Mouse (Mus musculus) heart, embryonic 15.5 days (tissue): ENCODE data around the gene Dram1. TPM values are rescaled to one million over a fixed set of nuclear protein-coding genes. Genes with fewer than 3 reads are reported as not detected.

ENCODE experiments used
- ATAC-seq: fragments of 200-750 bp; cut with Nextera tagmentation; replicated peaks from 2 replicates; pipeline ENCODE4 v1.8.0; 2017; ENCODE audit warnings: low read depth, moderate TSS enrichment; ENCODE audit not compliant: insufficient number of reproducible peaks, insufficient read depth, low FRiP score
- H3K27ac ChIP-seq: fragments of 300-500 bp; sonication (generic); 2 replicates; pipeline ENCODE4 v1.5.1; 2015; ENCODE audit warnings: mild to moderate bottlenecking, inconsistent platforms
- H3K27me3 ChIP-seq: fragments of 300-500 bp; sonication (generic); 2 replicates; pipeline ENCODE4 v1.6.1; 2015; ENCODE audit warnings: inconsistent platforms
- H3K36me3 ChIP-seq: fragments of 300-500 bp; sonication (generic); 2 replicates; pipeline ENCODE4 v1.6.1; 2015; ENCODE audit warnings: mild to moderate bottlenecking, inconsistent platforms
- H3K4me1 ChIP-seq: fragments of 300-500 bp; sonication (generic); replicated peaks from 2 replicates; pipeline ENCODE4 v1.6.1; 2015; ENCODE audit warnings: inconsistent platforms
- H3K4me2 ChIP-seq: fragments of 300-500 bp; sonication (generic); 2 replicates; pipeline ENCODE4 v1.6.1; 2015; ENCODE audit warnings: inconsistent platforms, mild to moderate bottlenecking, moderate library complexity
- H3K4me3 ChIP-seq: fragments of 300-500 bp; sonication (generic); 2 replicates; pipeline ENCODE4 v1.5.1; 2015; ENCODE audit warnings: mild to moderate bottlenecking, inconsistent platforms
- H3K9ac ChIP-seq: fragments of 300-500 bp; sonication (generic); 2 replicates; pipeline ENCODE4 v1.6.1; 2015; ENCODE audit warnings: mild to moderate bottlenecking, inconsistent platforms
- H3K9me3 ChIP-seq: fragments of 300-500 bp; sonication (generic); replicated peaks from 2 replicates; pipeline ENCODE4 v1.6.1; 2016; ENCODE audit warnings: inconsistent platforms
- WGBS: fragments of 180-500 bp; shearing (Covaris S2); methylation state at CpG from one replicate; pipeline ENCODE4 v1.1.7; 2015; ENCODE audit warnings: mixed read lengths; 5-methylcytosine and 5-hydroxymethylcytosine counted together
- polyA plus RNA-seq: library from polyadenylated mRNA; unstranded; fragments of >200 nt; fragmentation: Nextera tagmentation; extraction: Ambion mirVana; gene quantifications from 2 replicates; pipeline ENCODE4 v1.2.1, GENCODE M21; 2015

Dram1 gene
- polyA plus RNA-seq, 1 experiment from 2014 or later: 3.2 TPM

GRCm38 (mm10) chr10:88371793-88372192, 7.1 kb downstream of the Dram1 start:
- no peak overlapping the region for H3K9ac ChIP-seq
- WGBS: 6% methylated on average over 2 of the region's 2 CpGs
- H3K27me3 ChIP-seq: 0 out of 2 replicates have a peak, but pooled peaks cover 5% of the 10 kb centered on the region
- H3K4me1 ChIP-seq: no peaks in the 10 kb centered on the region; the same call in 1 of the 2 replicates
- no peak for ATAC-seq
- H3K27ac ChIP-seq: no peak overlapping the region
- no peaks in the 10 kb centered on the region for H3K9me3 ChIP-seq
- H3K4me3 ChIP-seq: no peak overlapping the region
- no peaks in the 10 kb centered on the region for H3K36me3 ChIP-seq
- no peak overlapping the region for H3K4me2 ChIP-seq

DNA sequence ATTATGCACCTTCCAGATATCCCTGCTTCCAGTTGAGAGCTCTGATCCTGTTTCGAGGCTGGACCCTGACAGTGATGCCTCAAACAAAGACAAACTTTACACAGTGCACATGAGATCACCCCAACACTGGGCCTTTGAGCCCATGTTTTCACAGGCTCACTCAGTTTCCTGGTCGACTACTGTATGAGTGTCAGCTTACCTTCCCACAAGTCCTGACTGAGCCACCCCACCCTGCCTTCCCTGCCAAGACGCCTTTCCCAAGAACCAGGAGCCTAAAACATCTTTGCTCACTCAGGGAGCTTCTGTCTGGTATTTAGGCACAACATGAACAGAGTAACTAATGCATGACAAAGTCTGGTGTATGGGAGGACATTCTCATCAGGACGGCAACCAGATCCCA, 9.6 kb downstream of the Dram1 start:
- WGBS: 42% methylated on average over 4 of the region's 4 CpGs

GRCm38 (mm10) chr10:88364221-88364620, 14.7 kb downstream of the Dram1 start:
- Histone ChIP-seq H3K9ac (no peak overlapping the region), H3K9me3 (no peaks in the 10 kb centered on the region), H3K4me1 (no peaks in the 10 kb centered on the region), H3K36me3 (no peaks in the 10 kb centered on the region), H3K4me2 (no peak overlapping the region), H3K27me3 (no peaks in the 10 kb centered on the region), H3K27ac (no peak overlapping the region), H3K4me3 (no peak overlapping the region)
- no peak for ATAC-seq
- whole genome bisulfite sequencing: 75% methylated on average over 3 of the region's 3 CpGs

More for the DNA sequence above, 9.6 kb downstream of the Dram1 start:
- Histone ChIP-seq H3K27me3 (no peaks in the 10 kb centered on the region), H3K4me3 (no peak overlapping the region), H3K9ac (no peak overlapping the region), H3K9me3 (no peaks in the 10 kb centered on the region), H3K27ac (no peak overlapping the region), H3K4me1 (no peaks in the 10 kb centered on the region), H3K4me2 (no peak overlapping the region), H3K36me3 (no peaks in the 10 kb centered on the region)
- no peak for ATAC-seq

DNA sequence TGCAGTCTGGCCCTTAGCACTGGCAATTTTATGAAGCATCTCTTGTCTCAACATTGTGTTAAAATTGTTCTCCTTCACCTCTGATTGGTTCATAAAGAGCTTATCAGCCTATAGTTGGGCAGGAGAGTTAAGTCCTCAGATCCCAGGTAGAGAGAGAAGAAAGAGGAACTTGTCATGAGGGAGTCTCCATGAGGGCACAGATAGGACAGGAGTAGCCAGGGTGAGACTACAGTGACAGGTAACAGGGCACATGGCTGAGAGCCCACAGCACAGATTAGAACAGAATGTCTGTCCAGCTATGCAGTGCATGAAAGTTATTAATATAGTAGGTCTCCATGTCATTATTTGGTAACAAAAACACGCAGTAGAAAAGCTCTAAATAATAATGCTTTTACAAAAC, 16.7 kb downstream of the Dram1 start:
- Histone ChIP-seq H3K4me1 (peaks cover 2% of the 10 kb centered on the region; the same call in 1 of the 2 replicates), H3K9me3 (no peaks in the 10 kb centered on the region), H3K36me3 (no peaks in the 10 kb centered on the region), H3K9ac (no peak overlapping the region), H3K4me3 (no peak overlapping the region), H3K27me3 (no peaks in the 10 kb centered on the region; the same call in 1 of the 2 replicates), H3K27ac (no peak overlapping the region), H3K4me2 (no peak overlapping the region)
- ATAC-seq: no peak
- 56% methylated on average over 1 of the region's 1 CpGs for WGBS

DNA sequence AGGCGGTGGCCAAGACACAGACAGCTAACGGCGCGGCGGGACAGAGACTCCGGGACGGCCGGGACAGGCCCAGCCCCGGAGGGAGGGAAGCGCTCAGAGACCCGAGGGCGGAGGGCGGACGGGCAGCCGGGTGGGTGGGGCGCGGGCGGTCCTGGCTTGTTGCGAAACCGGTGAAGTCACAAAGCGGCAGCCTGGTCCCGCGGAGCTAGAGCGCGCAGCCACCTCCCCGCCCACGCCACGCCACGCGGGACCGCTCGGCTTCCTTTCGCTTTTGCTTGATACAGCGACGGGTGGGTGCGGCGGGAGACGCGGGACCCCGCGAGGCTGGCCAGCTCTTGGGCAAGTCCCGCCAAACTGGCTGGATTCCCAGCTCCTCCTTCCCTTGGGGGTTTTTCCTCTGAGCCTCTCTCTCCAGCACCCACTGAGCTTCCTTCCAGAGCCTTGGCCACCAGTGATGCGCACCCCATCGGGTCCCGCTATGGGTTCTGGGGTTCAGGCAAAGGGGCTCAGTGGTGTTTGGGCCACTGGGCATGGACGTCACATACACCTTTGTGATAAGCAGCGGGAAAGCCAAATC, 21.8 kb downstream of the Dram1 start:
- Histone ChIP-seq H3K4me2 (peak overlapping the region; percentile 91), H3K9me3 (no peaks in the 10 kb centered on the region), H3K9ac (peak overlapping the region; percentile 68), H3K36me3 (no peaks in the 10 kb centered on the region), H3K27me3 (no peaks in the 10 kb centered on the region; the same call in 1 of the 2 replicates), H3K27ac (no peak overlapping the region), H3K4me1 (peaks cover 8% of the 10 kb centered on the region), H3K4me3 (peak overlapping the region; percentile 73)
- 2% methylated on average over 37 of the region's 47 CpGs for WGBS
- ATAC-seq: peak; percentile 83

GRCm38 (mm10) chr10:88356114-88356982, 22.5 kb downstream of the Dram1 start:
- Histone ChIP-seq H3K27ac (no peak overlapping the region), H3K36me3 (no peaks in the 10 kb centered on the region), H3K4me2 (peak overlapping the region; percentile 91), H3K4me1 (peaks cover 13% of the 10 kb centered on the region), H3K4me3 (peak overlapping the region; percentile 73), H3K9ac (peak overlapping the region; percentile 68), H3K9me3 (no peaks in the 10 kb centered on the region), H3K27me3 (no peaks in the 10 kb centered on the region; the same call in 1 of the 2 replicates)
- ATAC-seq: no peak
- WGBS: 10% methylated on average over 21 of the region's 21 CpGs

DNA sequence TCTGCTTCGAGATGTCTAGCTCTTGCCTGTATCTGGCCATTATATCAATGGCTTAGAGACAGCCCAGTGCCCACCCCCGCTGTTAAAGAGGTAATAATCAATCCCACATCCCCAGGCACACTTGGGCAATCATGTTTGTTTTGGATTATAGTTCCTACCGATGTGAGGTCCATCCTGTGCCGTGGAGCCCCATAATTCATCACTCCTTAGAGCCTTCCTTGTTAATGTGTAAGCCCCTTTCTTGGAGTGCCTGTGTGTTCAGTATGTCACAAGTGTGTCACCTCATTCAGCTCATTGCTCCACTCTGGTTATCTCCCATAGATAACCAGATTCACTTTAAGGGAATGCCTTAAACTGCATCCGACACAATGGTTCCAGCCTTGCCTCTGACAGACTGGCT, 24.3 kb downstream of the Dram1 start:
- Histone ChIP-seq H3K4me2 (no peak overlapping the region), H3K9me3 (no peaks in the 10 kb centered on the region), H3K36me3 (no peaks in the 10 kb centered on the region), H3K4me1 (peaks cover 13% of the 10 kb centered on the region), H3K9ac (no peak overlapping the region), H3K4me3 (no peak overlapping the region), H3K27ac (no peak overlapping the region), H3K27me3 (no peaks in the 10 kb centered on the region; the same call in 1 of the 2 replicates)
- ATAC-seq: no peak
- 73% methylated on average over 5 of the region's 5 CpGs for WGBS

- Histone ChIP-seq H3K9me3 (no peaks in the 10 kb centered on the region), H3K4me2 (no peak overlapping the region), H3K4me1 (peaks cover 13% of the 10 kb centered on the region), H3K36me3 (no peaks in the 10 kb centered on the region), H3K9ac (no peak overlapping the region), H3K27ac (no peak overlapping the region), H3K27me3 (no peaks in the 10 kb centered on the region; the same call in 1 of the 2 replicates), H3K4me3 (no peak overlapping the region)
- ATAC-seq: no peak
- 56% methylated on average over 2 of the region's 2 CpGs for WGBS
These were observed 26.3 kb downstream of the Dram1 start for GRCm38 (mm10) chr10:88352549-88352948.

DNA sequence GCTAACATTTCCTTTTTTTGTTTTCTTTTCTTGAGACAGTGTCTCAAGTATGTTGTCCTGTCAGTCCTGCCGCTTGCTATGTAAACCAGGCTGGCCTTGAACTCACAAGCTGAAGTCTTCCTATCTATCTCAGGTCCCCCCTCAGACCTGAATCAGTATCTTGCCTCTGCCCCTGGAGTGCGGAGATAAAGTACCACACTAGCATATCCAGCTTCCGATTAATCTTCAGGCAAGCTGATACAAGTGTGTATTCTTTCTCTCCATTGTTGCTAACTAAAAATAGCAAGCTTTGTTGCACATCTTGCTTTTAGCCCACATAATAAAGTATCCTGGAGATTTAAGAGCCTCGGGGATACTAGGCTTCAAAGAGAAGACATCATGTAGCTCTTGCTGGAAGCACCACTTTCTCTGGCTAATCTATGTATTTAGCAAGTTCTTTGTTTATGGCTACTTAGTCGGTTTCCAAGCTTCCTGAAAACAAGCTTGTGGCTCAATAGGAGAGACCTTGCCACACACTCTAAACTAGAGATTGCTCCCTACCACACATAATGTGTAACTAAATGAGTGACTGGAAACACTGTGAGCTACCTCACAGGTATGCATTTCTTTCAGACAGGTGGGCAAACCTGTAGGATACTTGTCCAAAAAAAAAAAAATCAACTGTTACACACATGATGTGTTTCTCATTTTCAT, 27.3 kb downstream of the Dram1 start:
- no peak for ATAC-seq
- peaks cover 12% of the 10 kb centered on the region for H3K4me1 ChIP-seq
- no peaks in the 10 kb centered on the region for H3K36me3 ChIP-seq
- H3K27me3 ChIP-seq: no peaks in the 10 kb centered on the region
- 41% methylated on average over 5 of the region's 5 CpGs for WGBS
- H3K27ac ChIP-seq: no peak overlapping the region
- H3K9me3 ChIP-seq: no peaks in the 10 kb centered on the region
- no peak overlapping the region for H3K4me3 ChIP-seq
- H3K4me2 ChIP-seq: no peak overlapping the region
- H3K9ac ChIP-seq: no peak overlapping the region

DNA sequence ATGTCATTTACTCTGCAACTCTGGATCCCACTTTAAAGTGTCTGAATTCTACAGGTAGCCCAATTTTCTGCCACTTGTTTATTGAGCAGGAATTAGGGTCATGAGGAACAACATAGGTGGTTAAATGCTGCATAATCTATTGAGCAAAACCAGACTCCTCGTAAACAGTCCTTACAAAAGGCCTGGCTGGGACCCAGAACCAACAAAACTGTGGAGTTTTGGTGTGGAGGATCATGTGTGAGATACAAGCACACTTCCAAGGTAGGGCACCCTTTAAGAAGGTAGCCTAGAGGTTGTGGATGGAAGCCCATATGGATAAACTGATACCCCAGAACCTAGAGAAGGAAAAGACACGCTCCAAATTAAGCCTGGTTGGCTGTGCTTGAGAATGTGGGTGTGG, 28.2 kb downstream of the Dram1 start:
- Histone ChIP-seq H3K36me3 (no peaks in the 10 kb centered on the region), H3K4me2 (no peak overlapping the region), H3K27me3 (no peaks in the 10 kb centered on the region), H3K4me3 (no peak overlapping the region), H3K9ac (no peak overlapping the region), H3K4me1 (0 out of 2 replicates have a peak, but pooled peaks cover 9% of the 10 kb centered on the region), H3K9me3 (no peaks in the 10 kb centered on the region), H3K27ac (no peak overlapping the region)
- WGBS: 60% methylated on average over 2 of the region's 2 CpGs
- ATAC-seq: no peak

DNA sequence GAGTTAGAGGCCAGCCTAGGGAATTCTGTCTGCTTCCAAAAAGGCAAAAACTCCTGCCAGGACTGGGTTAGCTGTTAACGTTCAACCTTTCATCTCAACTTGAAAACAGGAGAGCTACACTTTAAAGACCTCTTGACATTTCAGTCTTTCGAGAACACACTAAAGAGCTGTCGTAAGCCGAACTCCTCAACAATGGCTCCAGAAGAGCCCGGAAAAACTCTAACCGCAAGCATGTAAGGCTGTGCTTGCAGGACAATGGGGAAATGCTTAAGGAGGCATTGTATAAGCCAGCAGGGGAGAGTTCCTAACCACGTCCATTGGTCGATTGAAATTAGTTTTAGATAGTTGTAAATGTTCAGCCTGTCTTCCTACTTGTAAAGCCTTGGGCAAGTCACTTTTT, 29.1 kb downstream of the Dram1 start:
- H3K36me3 ChIP-seq: no peaks in the 10 kb centered on the region
- 38% methylated on average over 8 of the region's 8 CpGs for WGBS
- ATAC-seq: no peak
- no peak overlapping the region for H3K4me2 ChIP-seq
- H3K27ac ChIP-seq: no peak overlapping the region
- H3K4me3 ChIP-seq: no peak overlapping the region
- H3K9ac ChIP-seq: no peak overlapping the region
- H3K9me3 ChIP-seq: no peaks in the 10 kb centered on the region
- no peaks in the 10 kb centered on the region for H3K27me3 ChIP-seq
- H3K4me1 ChIP-seq: 0 out of 2 replicates have a peak, but pooled peaks cover 9% of the 10 kb centered on the region
